Mouse (Mus musculus) adrenal gland, postnatal 0 days (tissue): ENCODE data around the gene 4930539E08Rik. TPM values are rescaled to one million over a fixed set of nuclear protein-coding genes. Genes with fewer than 3 reads are reported as not detected.

Experiments used
- polyA plus RNA-seq: library from polyadenylated mRNA; unstranded; fragments of >200 nt; fragmentation: Nextera tagmentation; extraction: Ambion mirVana; gene quantifications from 2 replicates; pipeline ENCODE4 v1.2.1, GENCODE M21; 2015

4930539E08Rik gene
- 0.04 and 0.13 TPM in 2 replicates for polyA plus RNA-seq

DNA sequence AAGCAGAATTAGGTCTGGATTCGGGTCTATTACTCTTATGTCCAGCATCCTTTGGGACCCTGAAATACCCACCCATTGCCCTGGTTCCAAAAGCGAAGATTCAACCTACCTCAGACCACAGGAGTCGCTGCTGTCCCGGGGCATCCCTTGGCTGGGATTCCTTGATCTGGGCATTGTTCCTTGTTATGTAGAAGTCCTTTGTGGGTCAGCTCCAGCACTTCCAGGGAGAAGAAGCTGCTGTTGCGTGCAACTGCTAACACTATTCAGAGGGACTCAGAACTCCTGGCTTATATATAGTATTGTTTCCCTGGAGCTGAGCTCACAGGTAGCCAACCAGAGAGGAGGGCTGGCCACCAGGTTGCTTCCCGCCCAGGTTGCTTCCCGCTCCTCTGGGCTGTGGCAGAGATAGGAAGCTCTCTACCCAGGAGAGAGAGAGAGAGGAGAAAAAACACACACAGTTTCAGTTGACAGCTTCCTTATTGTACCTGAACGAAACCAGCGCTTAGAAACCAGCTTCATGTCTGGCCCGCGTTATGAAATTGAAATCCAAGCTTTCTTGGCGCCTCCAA lies at the start of gene 4930539E08Rik:
Gene 4930539E08Rik, minus strand, starts transcription at position 265 of the 569 bp plus-strand sequence.

DNA sequence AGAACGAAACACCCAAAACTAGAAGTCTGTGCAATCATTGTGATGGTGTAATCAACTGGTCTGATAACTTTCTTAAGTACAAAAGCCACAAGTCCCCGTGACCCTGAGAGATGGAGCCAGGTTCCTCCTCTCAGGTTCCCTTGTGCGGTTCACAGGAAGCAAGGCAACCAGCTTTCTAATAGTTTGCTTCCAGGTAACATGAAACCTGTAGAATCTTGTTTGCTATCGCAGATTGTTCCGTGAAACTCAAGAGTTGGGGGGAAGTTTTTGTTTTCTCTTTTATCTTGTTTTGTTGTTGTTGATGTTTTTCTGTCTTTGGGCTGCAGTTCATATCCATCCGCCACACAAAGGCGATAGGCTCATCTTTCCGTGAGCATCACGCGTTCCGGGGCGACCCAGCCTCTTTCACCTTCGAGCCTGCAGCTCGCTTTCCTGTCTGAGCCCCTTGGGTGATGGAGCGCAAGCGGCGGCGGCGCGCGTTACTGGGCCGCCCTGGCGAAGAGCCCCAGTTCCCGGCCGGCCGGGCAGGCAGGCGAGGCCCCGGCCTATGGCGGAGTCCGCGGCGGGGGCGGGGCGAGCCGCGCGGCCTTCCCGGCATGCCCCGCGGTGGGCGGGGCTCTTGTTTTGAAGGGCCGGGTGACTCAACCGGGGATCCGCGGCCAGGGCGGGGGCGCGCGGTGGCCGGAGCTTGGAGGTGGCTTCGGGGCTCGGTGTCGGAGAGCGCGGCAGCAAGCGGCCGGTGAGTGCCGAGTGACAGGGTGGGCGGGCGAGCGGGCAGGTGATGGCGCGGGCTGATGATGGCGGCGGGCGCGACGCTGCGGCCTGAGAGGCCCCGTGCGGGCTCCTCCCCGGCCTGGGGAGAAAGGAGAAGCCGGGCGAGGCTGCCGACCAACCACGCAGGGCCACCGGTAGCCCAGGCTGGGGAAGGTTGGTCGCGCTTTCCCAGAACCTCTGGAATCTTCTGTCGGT lies 37.0 kb upstream of the 4930539E08Rik start, which contains the start of gene Kctd20:
Gene Kctd20, plus strand, starts transcription at position 120 of the 969 bp plus-strand sequence.

DNA sequence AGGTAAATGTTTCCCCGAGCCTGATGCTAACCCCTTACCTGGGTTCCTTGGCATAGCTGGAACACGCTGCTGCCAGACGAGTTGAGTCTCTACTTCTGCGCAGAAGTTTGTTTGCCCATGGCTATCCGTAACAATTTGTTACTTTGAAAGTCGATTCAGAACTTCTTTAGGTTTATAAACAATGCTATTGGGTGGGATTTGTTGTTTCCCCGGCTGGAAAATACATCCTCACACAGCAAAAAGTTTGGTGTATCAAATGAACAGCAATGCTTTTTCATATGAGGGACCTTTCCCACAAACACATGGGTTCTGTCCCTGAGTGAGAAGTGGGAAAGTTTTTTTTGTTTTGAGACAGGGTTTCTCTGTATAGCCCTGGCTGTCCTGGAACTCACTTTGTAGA lies 28.6 kb upstream of the 4930539E08Rik start, which contains the start of gene Pxt1:
Gene Pxt1, minus strand, starts transcription at position 101 of the 400 bp plus-strand sequence.

DNA sequence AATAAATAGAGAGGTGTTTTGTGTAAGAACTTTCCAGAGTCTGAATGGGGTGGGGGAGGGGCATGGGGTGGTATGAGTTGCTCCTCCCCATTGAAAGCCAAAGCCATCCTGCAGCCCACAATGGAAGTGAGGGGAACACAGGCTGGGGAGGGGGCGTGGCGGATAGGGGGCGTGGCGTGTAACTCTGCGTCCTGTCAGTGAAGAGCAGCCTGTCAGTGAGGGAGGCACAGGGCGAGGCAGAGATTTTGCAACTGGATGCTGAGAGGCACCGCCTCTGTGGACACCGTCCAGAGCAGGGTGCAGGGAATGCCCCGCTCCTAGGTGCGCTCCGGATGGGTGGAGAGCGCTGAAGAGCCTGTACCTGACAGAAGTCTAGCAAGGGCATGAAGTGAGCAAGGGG lies 56.9 kb downstream of the 4930539E08Rik start, which contains the start of gene Pnpla1:
Gene Pnpla1, plus strand, starts transcription at position 207 of the 400 bp plus-strand sequence.

Other genes with a start within 250 kb of the 4930539E08Rik start
- gene Slc26a8, start 225.1 kb downstream of the 4930539E08Rik start, polyA plus RNA-seq = 0.47 and 0.95 TPM in 2 replicates
- gene Mapk14, start 224.0 kb downstream of the 4930539E08Rik start, polyA plus RNA-seq = 24.6 and 35.4 TPM in 2 replicates
- gene AC170998.1, start 189.2 kb downstream of the 4930539E08Rik start, polyA plus RNA-seq = 1.1 and 1.6 TPM in 2 replicates
- gene Mapk13, start 146.0 kb downstream of the 4930539E08Rik start, polyA plus RNA-seq = 82.7 and 217 TPM in 2 replicates
- 7.8 and 13.0 TPM in 2 replicates for gene Brpf3, start 114.2 kb downstream of the 4930539E08Rik start, polyA plus RNA-seq
- 0.05 and 0.21 TPM in 2 replicates for gene Pnpla1, start 56.9 kb downstream of the 4930539E08Rik start, polyA plus RNA-seq
- gene Pxt1, start 28.5 kb upstream of the 4930539E08Rik start, polyA plus RNA-seq = 0.17 and 0.18 TPM in 2 replicates
- gene Kctd20, start 36.6 kb upstream of the 4930539E08Rik start, polyA plus RNA-seq = 45.0 and 47.1 TPM in 2 replicates
- gene Stk38, start 92.7 kb upstream of the 4930539E08Rik start, polyA plus RNA-seq = 49.9 and 60.7 TPM in 2 replicates
- gene Srsf3, start 117.3 kb upstream of the 4930539E08Rik start, polyA plus RNA-seq = 299 and 319 TPM in 2 replicates
- 44.8 and 45.2 TPM in 2 replicates for gene Cdkn1a, start 175.7 kb upstream of the 4930539E08Rik start, polyA plus RNA-seq
- gene Rab44, start 198.8 kb upstream of the 4930539E08Rik start, polyA plus RNA-seq = 0.81 and 1.2 TPM in 2 replicates